Mouse (Mus musculus): ENCODE measurements around the gene Fndc1. TPM values are rescaled to one million over a fixed set of nuclear protein-coding genes. Genes with fewer than 3 reads are reported as not detected.

Fndc1 gene
- polyA plus RNA-seq, 1 experiment = 1.8 TPM

DNA sequence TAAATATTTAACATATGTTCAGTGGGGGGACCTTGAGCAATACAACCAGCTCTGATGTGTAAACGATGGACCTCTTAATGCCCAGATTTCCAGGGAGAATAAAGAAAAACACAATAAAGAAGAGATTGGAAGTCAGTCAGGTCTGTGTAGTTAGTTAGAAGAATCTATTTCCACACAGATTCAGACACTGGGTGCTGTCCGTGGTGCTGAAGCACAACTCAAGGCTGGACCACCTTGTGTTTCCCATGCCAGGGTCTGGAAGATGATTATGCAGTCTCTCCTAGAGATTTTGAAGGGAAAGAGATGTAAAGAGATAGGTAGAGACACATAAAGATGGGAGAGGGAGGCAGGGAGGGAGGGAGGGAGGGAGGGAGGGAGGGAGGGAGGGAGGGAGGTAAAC is 86.1 kb downstream of the Fndc1 start:
- Histone ChIP-seq H3K27ac (ENCODE audit: insufficient read depth, low read length) (no peak overlapping the region), H3K4me1 (ENCODE audit: control insufficient read depth, insufficient read depth, low read length) (no peaks in the 10 kb centered on the region; the same call in 1 of the 2 replicates), H3K4me3 (ENCODE audit: insufficient read depth, low read length) (no peak overlapping the region)
- no peak for TF ChIP-seq CTCF (IDR thresholded peaks at IDR 0.05; ENCODE audit: extremely low read depth, insufficient read depth, low read length)
- no peak for TF ChIP-seq POLR2A (IDR thresholded peaks at IDR 0.05; ENCODE audit: extremely low read depth, insufficient read depth, low read length)

GRCm38 (mm10) chr17:7722991-7723390 is 104.1 kb downstream of the Fndc1 start:
- no peak for TF ChIP-seq CTCF (IDR thresholded peaks at IDR 0.05; ENCODE audit: extremely low read depth, insufficient read depth, low read length)
- no peak for TF ChIP-seq POLR2A (IDR thresholded peaks at IDR 0.05; ENCODE audit: extremely low read depth, insufficient read depth, low read length)
- H3K4me3 ChIP-seq (ENCODE audit: insufficient read depth, low read length) = no peak overlapping the region
- no peaks in the 10 kb centered on the region for H3K4me1 ChIP-seq (ENCODE audit: control insufficient read depth, insufficient read depth, low read length)
- no peak overlapping the region for H3K27ac ChIP-seq (ENCODE audit: insufficient read depth, low read length)

DNA sequence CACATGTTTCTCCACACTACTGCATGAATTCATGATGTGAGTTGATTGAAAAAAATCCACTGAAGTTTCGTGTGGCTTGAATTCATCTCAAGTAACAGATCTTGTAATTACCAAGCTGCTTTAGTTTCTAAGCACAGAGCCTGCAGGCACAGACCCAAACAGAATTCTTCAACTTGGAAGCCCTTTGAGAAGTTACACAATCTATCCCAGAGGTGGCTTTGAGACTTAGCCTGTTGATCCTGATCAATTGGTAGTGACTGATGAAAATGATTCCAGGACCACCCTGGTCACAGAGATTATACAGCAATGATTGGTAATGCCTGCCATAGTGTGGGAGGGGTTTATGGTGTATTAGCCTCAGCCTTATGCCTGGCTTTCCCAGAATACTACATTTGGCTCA is 108.2 kb downstream of the Fndc1 start:
- Histone ChIP-seq H3K4me1 (ENCODE audit: control insufficient read depth, insufficient read depth, low read length) (no peaks in the 10 kb centered on the region), H3K27ac (ENCODE audit: insufficient read depth, low read length) (no peak overlapping the region), H3K4me3 (ENCODE audit: insufficient read depth, low read length) (no peak overlapping the region)
- TF ChIP-seq CTCF (IDR thresholded peaks at IDR 0.05; ENCODE audit: extremely low read depth, insufficient read depth, low read length) (no peak), POLR2A (IDR thresholded peaks at IDR 0.05; ENCODE audit: extremely low read depth, insufficient read depth, low read length) (no peak)

GRCm38 (mm10) chr17:7717945-7718344 is 109.2 kb downstream of the Fndc1 start:
- Histone ChIP-seq H3K27ac (ENCODE audit: insufficient read depth, low read length) (no peak overlapping the region), H3K4me3 (ENCODE audit: insufficient read depth, low read length) (no peak overlapping the region), H3K4me1 (ENCODE audit: control insufficient read depth, insufficient read depth, low read length) (no peaks in the 10 kb centered on the region)
- TF ChIP-seq POLR2A (IDR thresholded peaks at IDR 0.05; ENCODE audit: extremely low read depth, insufficient read depth, low read length) (no peak), CTCF (IDR thresholded peaks at IDR 0.05; ENCODE audit: extremely low read depth, insufficient read depth, low read length) (no peak)

GRCm38 (mm10) chr17:7713020-7713419 is 114.1 kb downstream of the Fndc1 start:
- Histone ChIP-seq H3K4me1 (ENCODE audit: control insufficient read depth, insufficient read depth, low read length) (no peaks in the 10 kb centered on the region), H3K27ac (ENCODE audit: insufficient read depth, low read length) (no peak overlapping the region), H3K4me3 (ENCODE audit: insufficient read depth, low read length) (no peak overlapping the region)
- no peak for TF ChIP-seq POLR2A (IDR thresholded peaks at IDR 0.05; ENCODE audit: extremely low read depth, insufficient read depth, low read length)
- no peak for TF ChIP-seq CTCF (IDR thresholded peaks at IDR 0.05; ENCODE audit: extremely low read depth, insufficient read depth, low read length)

DNA sequence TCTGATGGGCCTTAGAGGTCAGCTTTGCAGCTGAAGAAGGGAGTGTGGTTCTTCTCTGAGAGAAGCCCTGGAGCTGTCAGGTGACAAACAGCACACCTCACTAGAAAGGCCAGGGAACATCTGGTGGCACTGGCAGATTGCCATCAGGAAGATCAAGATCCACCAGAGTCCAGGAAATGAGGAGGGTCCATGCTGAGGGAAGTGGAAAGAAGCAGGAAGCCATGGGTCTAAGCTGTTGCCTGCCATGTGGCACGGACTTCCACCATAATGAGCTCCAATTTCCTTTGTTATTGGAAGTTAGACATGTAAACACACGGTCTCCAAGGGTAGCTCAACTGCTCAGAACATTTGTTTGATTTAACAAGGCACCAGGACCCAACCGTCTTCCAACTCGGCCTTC is 120.0 kb downstream of the Fndc1 start:
- no peak overlapping the region for H3K27ac ChIP-seq (ENCODE audit: insufficient read depth, low read length)
- no peak overlapping the region for H3K4me3 ChIP-seq (ENCODE audit: insufficient read depth, low read length)
- H3K4me1 ChIP-seq (ENCODE audit: control insufficient read depth, insufficient read depth, low read length) = no peaks in the 10 kb centered on the region
- no peak for TF ChIP-seq CTCF (IDR thresholded peaks at IDR 0.05; ENCODE audit: extremely low read depth, insufficient read depth, low read length)

DNA sequence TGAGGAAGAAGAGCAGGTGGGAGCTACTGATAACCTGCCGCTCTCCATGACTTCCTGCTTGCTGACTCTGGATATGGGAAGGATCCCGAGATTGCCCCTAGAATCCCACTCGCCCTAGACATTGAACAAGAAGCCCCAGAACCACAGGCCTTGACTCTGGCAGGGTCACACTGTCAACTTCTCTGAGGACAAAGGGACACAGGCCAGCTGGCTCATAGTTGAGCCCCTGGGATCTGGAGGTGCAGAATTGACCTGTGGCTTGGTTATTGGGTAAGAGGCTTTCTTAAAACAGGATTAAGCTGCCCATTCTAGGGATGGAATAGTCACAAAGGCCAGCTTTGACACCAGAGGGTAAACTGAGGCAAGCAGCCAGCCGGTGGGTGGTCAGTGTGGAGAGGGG is 136.8 kb downstream of the Fndc1 start:
- Histone ChIP-seq H3K27ac (ENCODE audit: insufficient read depth, low read length) (no peak overlapping the region), H3K4me3 (ENCODE audit: insufficient read depth, low read length) (no peak overlapping the region), H3K4me1 (ENCODE audit: control insufficient read depth, insufficient read depth, low read length) (no peaks in the 10 kb centered on the region; the same call in 1 of the 2 replicates)
- TF ChIP-seq CTCF (IDR thresholded peaks at IDR 0.05; ENCODE audit: extremely low read depth, insufficient read depth, low read length) (no peak), POLR2A (IDR thresholded peaks at IDR 0.05; ENCODE audit: extremely low read depth, insufficient read depth, low read length) (no peak)

Other genes with a start within 250 kb of the Fndc1 start
- 0.96 and 1.0 TPM in 2 replicates for gene Tagap, start 98.7 kb upstream of the Fndc1 start, polyA plus RNA-seq (2012; rRNA removed)
- gene Rsph3a, start 118.3 kb upstream of the Fndc1 start, polyA plus RNA-seq (2012; rRNA removed) = 37.4 and 46.6 TPM in 2 replicates